Mouse (Mus musculus): ENCODE measurements around the gene Thap7. TPM values are rescaled to one million over a fixed set of nuclear protein-coding genes. Genes with fewer than 3 reads are reported as not detected.

Gene Thap7
- total and polyA plus RNA-seq, 3 experiments: 65.4 to 65.5 TPM; not detected in 1

GRCm38 (mm10) chr16:17499249-17499883 is 31.6 kb downstream of the Thap7 start:
- Histone ChIP-seq H3K36me3 (ENCODE audit: control insufficient read depth in 1 of 2, insufficient read depth in 2 of 2, low read length in 2 of 2) (no peaks in the 10 kb centered on the region), H3K9ac (ENCODE audit: control insufficient read depth, low read depth, low read length, poor library complexity, severe bottlenecking) (no peak overlapping the region), H3K27me3 (ENCODE audit: control insufficient read depth in 1 of 2, insufficient read depth in 2 of 2, low read length in 2 of 2) (peaks cover 2 to 4% of the 10 kb centered on the region in 2 experiments; a peak in 3 of 4 replicates), H3K4me3 (ENCODE audit: control insufficient read depth in 1 of 2, insufficient read depth in 1 of 2, low read depth in 2 of 2, low read length in 2 of 2) (no peak overlapping the region), H3K79me2 (ENCODE audit: control insufficient read depth, insufficient read depth, low read length, poor library complexity) (no peaks in the 10 kb centered on the region), H3K27ac (ENCODE audit: control insufficient read depth, low read depth, low read length) (no peak overlapping the region), H3K4me1 (ENCODE audit: control insufficient read depth in 1 of 2, insufficient read depth in 2 of 2, low read length in 2 of 2) (no peaks in the 10 kb centered on the region), H3K9me3 (replicated peaks; ENCODE audit: insufficient read depth, low read length) (no peaks in the 10 kb centered on the region)
- no peak for TF ChIP-seq UBTF (IDR thresholded peaks at IDR 0.05; ENCODE audit: borderline replicate concordance, insufficient read depth, low read depth, low read length)
- no peak for TF ChIP-seq TBP (IDR thresholded peaks at IDR 0.05; ENCODE audit: low read depth, low read length)
- no peak for TF ChIP-seq E2F4 (IDR thresholded peaks at IDR 0.05; ENCODE audit: borderline replicate concordance, low read depth, low read length)
- no peak for TF ChIP-seq MEF2A (IDR thresholded peaks at IDR 0.05; ENCODE audit: extremely low read depth, insufficient replicate concordance, low read depth, low read length, poor library complexity, severe bottlenecking)
- no peak for TF ChIP-seq CTCF (IDR thresholded peaks at IDR 0.05 in 2 of 3, conservative IDR thresholded peaks at IDR 0.05 in 1 of 3; ENCODE audit: control insufficient read depth in 1 of 3, insufficient read depth in 1 of 3, low read depth in 2 of 3, low read length in 3 of 3, poor library complexity in 1 of 3, severe bottlenecking in 1 of 3)
- no peak for TF ChIP-seq MAX (IDR thresholded peaks at IDR 0.05; ENCODE audit: low read length)
- no peak for TF ChIP-seq CHD1 (IDR thresholded peaks at IDR 0.05; ENCODE audit: low read depth, low read length)
- no peak for TF ChIP-seq ZNF384 (IDR thresholded peaks at IDR 0.05; ENCODE audit: low read depth, low read length)
- DNase-seq (ENCODE audit: low read depth, low spot score): no peak

- no peaks in the 10 kb centered on the region for H3K36me3 ChIP-seq (ENCODE audit: control insufficient read depth in 1 of 2, insufficient read depth in 2 of 2, low read length in 2 of 2)
- H3K79me2 ChIP-seq (ENCODE audit: control insufficient read depth, insufficient read depth, low read length, poor library complexity): no peaks in the 10 kb centered on the region
- no peak overlapping the region for H3K27ac ChIP-seq (ENCODE audit: control insufficient read depth, low read depth, low read length)
- TF ChIP-seq TAL1 (IDR thresholded peaks at IDR 0.05; ENCODE audit: low read length): no peak
- peaks cover 5 to 7% of the 10 kb centered on the region in 2 experiments; a peak in 3 of 4 replicates for H3K4me1 ChIP-seq (ENCODE audit: control insufficient read depth in 1 of 2, insufficient read depth in 2 of 2, low read length in 2 of 2)
- no peak overlapping the region for H3K4me3 ChIP-seq (ENCODE audit: control insufficient read depth in 1 of 2, insufficient read depth in 1 of 2, low read depth in 2 of 2, low read length in 2 of 2)
- no peak overlapping the region for H3K9ac ChIP-seq (ENCODE audit: control insufficient read depth, low read depth, low read length, poor library complexity, severe bottlenecking)
- DNase-seq (ENCODE audit: low read depth, low spot score): peak; percentile 51
- H3K9me3 ChIP-seq (replicated peaks; ENCODE audit: insufficient read depth, low read length): no peaks in the 10 kb centered on the region
- H3K27me3 ChIP-seq (ENCODE audit: control insufficient read depth in 1 of 2, insufficient read depth in 2 of 2, low read length in 2 of 2): peaks cover 2% of the 10 kb centered on the region in 2 experiments; a peak in 3 of 4 replicates
Observed at GRCm38 (mm10) chr16:17496499-17497305, 34.2 kb downstream of the Thap7 start.

- TF ChIP-seq CHD2 (IDR thresholded peaks at IDR 0.05; ENCODE audit: low read length) (no peak), RAD21 (IDR thresholded peaks at IDR 0.05; ENCODE audit: low read depth, low read length) (no peak; the same call in 1 of the 2 replicates), POLR2AphosphoS5 (IDR thresholded peaks at IDR 0.05; ENCODE audit: borderline replicate concordance, low read depth, low read length) (no peak), MAX (IDR thresholded peaks at IDR 0.05; ENCODE audit: low read length) (no peak), GABPA (IDR thresholded peaks at IDR 0.05; ENCODE audit: low read depth, low read length) (no peak), MAZ (IDR thresholded peaks at IDR 0.05; ENCODE audit: low read depth, low read length) (no peak), SIN3A (IDR thresholded peaks at IDR 0.05; ENCODE audit: low read length) (no peak), KAT2A (conservative IDR thresholded peaks at IDR 0.05; ENCODE audit: low read depth, low read length) (no peak), CHD1 (IDR thresholded peaks at IDR 0.05; ENCODE audit: low read depth, low read length) (no peak), POLR2A (IDR thresholded peaks at IDR 0.05; ENCODE audit: control insufficient read depth in 1 of 2, insufficient read depth in 1 of 2, low read depth in 1 of 2, low read length in 2 of 2, poor library complexity in 1 of 2) (no peak), MAFK (IDR thresholded peaks at IDR 0.05; ENCODE audit: borderline replicate concordance, low read depth, low read length) (no peak), RCOR1 (IDR thresholded peaks at IDR 0.05; ENCODE audit: low read depth, low read length) (no peak), ETS1 (IDR thresholded peaks at IDR 0.05; ENCODE audit: low read depth, low read length) (no peak), TCF12 (IDR thresholded peaks at IDR 0.05; ENCODE audit: low read depth, low read length) (no peak)
- Histone ChIP-seq H3K79me2 (ENCODE audit: control insufficient read depth, insufficient read depth, low read length, poor library complexity) (no peaks in the 10 kb centered on the region), H3K27me3 (ENCODE audit: control insufficient read depth in 1 of 2, insufficient read depth in 2 of 2, low read length in 2 of 2) (no peaks in the 10 kb centered on the region), H3K4me1 (ENCODE audit: control insufficient read depth in 1 of 2, insufficient read depth in 2 of 2, low read length in 2 of 2) (peaks cover 5 to 12% of the 10 kb centered on the region in 2 experiments), H3K4me3 (ENCODE audit: control insufficient read depth in 1 of 2, insufficient read depth in 1 of 2, low read depth in 2 of 2, low read length in 2 of 2) (no peak overlapping the region), H3K9me3 (replicated peaks; ENCODE audit: insufficient read depth, low read length) (no peaks in the 10 kb centered on the region), H3K27ac (ENCODE audit: control insufficient read depth, low read depth, low read length) (no peak overlapping the region), H3K36me3 (ENCODE audit: control insufficient read depth in 1 of 2, insufficient read depth in 2 of 2, low read length in 2 of 2) (peaks cover 0 to 3% of the 10 kb centered on the region in 2 experiments; a peak in 1 of 4 replicates), H3K9ac (ENCODE audit: control insufficient read depth, low read depth, low read length, poor library complexity, severe bottlenecking) (no peak overlapping the region)
- DNase-seq (ENCODE audit: low read depth, low spot score): peak; percentile 69
Observed at GRCm38 (mm10) chr16:17491896-17492561, 38.9 kb downstream of the Thap7 start.
